Mouse (Mus musculus) MEL (cell line): ENCODE measurements around the gene Mthfd2l. TPM values are rescaled to one million over a fixed set of nuclear protein-coding genes. Genes with fewer than 3 reads are reported as not detected.

Experiments
- DNase-seq: peaks from one replicate; pipeline ENCODE4 v3.0.0; 2011; ENCODE audit warnings: low read depth, low spot score
- H3K27ac ChIP-seq: 2 replicates; pipeline ENCODE4 v1.5.1; 2012; ENCODE audit warnings: low read depth, mild to moderate bottlenecking, control low read depth, low read length, moderate library complexity; ENCODE audit not compliant: control insufficient read depth
- H3K27me3 ChIP-seq, 2 experiments: fragments of 150-350 bp in 1 of 2; sonication (generic) in 1 of 2; 2 replicates each; pipeline ENCODE4 v1.6.1; 2012; ENCODE audit warnings: low read length in 2 of 2, mild to moderate bottlenecking in 2 of 2, improper control_type of control experiment in 1 of 2, moderate library complexity in 1 of 2; ENCODE audit not compliant: insufficient read depth in 2 of 2, control insufficient read depth in 1 of 2
- H3K36me3 ChIP-seq, 2 experiments: 2 replicates each; pipeline ENCODE4 v1.6.1; 2012 to 2014; ENCODE audit warnings: low read length in 2 of 2, improper control_type of control experiment in 1 of 2, inconsistent platforms in 1 of 2, mild to moderate bottlenecking in 1 of 2; ENCODE audit not compliant: insufficient read depth in 2 of 2, control insufficient read depth in 1 of 2
- H3K4me1 ChIP-seq, 2 experiments: fragments of 150-350 bp in 1 of 2; sonication (generic) in 1 of 2; 2 replicates each; pipeline ENCODE4 v1.6.1; 2012; ENCODE audit warnings: low read length in 2 of 2, improper control_type of control experiment in 1 of 2, mild to moderate bottlenecking in 1 of 2; ENCODE audit not compliant: insufficient read depth in 2 of 2, control insufficient read depth in 1 of 2
- H3K4me3 ChIP-seq, 2 experiments: fragments of 150-350 bp in 1 of 2; sonication (generic) in 1 of 2; 2 replicates each; pipeline ENCODE4 v1.5.1; 2012; ENCODE audit warnings: low read depth in 2 of 2, low read length in 2 of 2, mild to moderate bottlenecking in 2 of 2, moderate library complexity in 2 of 2, control low read depth in 1 of 2, improper control_type of control experiment in 1 of 2; ENCODE audit not compliant: control insufficient read depth in 1 of 2, insufficient read depth in 1 of 2
- H3K79me2 ChIP-seq: 2 replicates; pipeline ENCODE4 v1.6.1; 2012; ENCODE audit warnings: mild to moderate bottlenecking, low read length, moderate library complexity; ENCODE audit not compliant: control insufficient read depth, poor library complexity, insufficient read depth
- H3K9ac ChIP-seq: 2 replicates; pipeline ENCODE4 v1.6.1; 2012; ENCODE audit warnings: low read depth, mild to moderate bottlenecking, control low read depth, low read length, moderate library complexity; ENCODE audit not compliant: control insufficient read depth, poor library complexity, severe bottlenecking
- H3K9me3 ChIP-seq: fragments of 150-350 bp; sonication (generic); replicated peaks from 2 replicates; pipeline ENCODE4 v1.6.1; 2012; ENCODE audit warnings: mild to moderate bottlenecking, low read length, improper control_type of control experiment, moderate library complexity; ENCODE audit not compliant: insufficient read depth
- BHLHE40 ChIP-seq: IDR thresholded peaks from 2 replicates; pipeline ENCODE4 v1.6.1; 2012; ENCODE audit warnings: low read depth, mild to moderate bottlenecking, inconsistent platforms, low read length, improper control_type of control experiment, borderline replicate concordance
- CHD1 ChIP-seq: IDR thresholded peaks from 2 replicates; pipeline ENCODE4 v1.6.1; 2012; ENCODE audit warnings: low read depth, mild to moderate bottlenecking, inconsistent platforms, low read length, improper control_type of control experiment
- CTCF ChIP-seq, 3 experiments: IDR thresholded peaks in 2 of 3; conservative IDR thresholded peaks in 1 of 3; 2 replicates each; pipeline ENCODE4 v1.5.1; 2011 to 2012; ENCODE audit warnings: low read length in 3 of 3, low read depth in 2 of 3, mild to moderate bottlenecking in 2 of 3, improper control_type of control experiment in 1 of 3, inconsistent platforms in 1 of 3, mixed read lengths in 1 of 3, moderate library complexity in 1 of 3; ENCODE audit not compliant: control insufficient read depth in 1 of 3, insufficient read depth in 1 of 3, poor library complexity in 1 of 3, severe bottlenecking in 1 of 3
- E2F4 ChIP-seq: IDR thresholded peaks from 2 replicates; pipeline ENCODE4 v1.6.1; 2011; ENCODE audit warnings: low read depth, low read length, improper control_type of control experiment, borderline replicate concordance
- ELF1 ChIP-seq: IDR thresholded peaks from 2 replicates; pipeline ENCODE4 v1.6.1; 2014; ENCODE audit warnings: low read depth, mild to moderate bottlenecking, inconsistent platforms, low read length, improper control_type of control experiment, moderate library complexity
- EP300 ChIP-seq, 2 experiments: IDR thresholded peaks; 2 replicates each; pipeline ENCODE4 v1.6.1; 2011; ENCODE audit warnings: improper control_type of control experiment in 2 of 2, low read length in 2 of 2, low read depth in 1 of 2, mild to moderate bottlenecking in 1 of 2
- ETS1 ChIP-seq: IDR thresholded peaks from 2 replicates; pipeline ENCODE4 v1.6.1; 2012; ENCODE audit warnings: low read depth, mild to moderate bottlenecking, inconsistent platforms, low read length, improper control_type of control experiment, moderate library complexity
- HCFC1 ChIP-seq: IDR thresholded peaks from 2 replicates; pipeline ENCODE4 v1.6.1; 2012; ENCODE audit warnings: low read depth, mild to moderate bottlenecking, inconsistent platforms, low read length, improper control_type of control experiment, moderate library complexity
- MAFK ChIP-seq: IDR thresholded peaks from 2 replicates; pipeline ENCODE4 v1.6.1; 2011; ENCODE audit warnings: low read depth, mild to moderate bottlenecking, low read length, improper control_type of control experiment, borderline replicate concordance
- MAX ChIP-seq: IDR thresholded peaks from 2 replicates; pipeline ENCODE4 v1.6.1; 2011; ENCODE audit warnings: low read length, improper control_type of control experiment
- MAZ ChIP-seq: IDR thresholded peaks from 2 replicates; pipeline ENCODE4 v1.6.1; 2012; ENCODE audit warnings: low read depth, mild to moderate bottlenecking, inconsistent platforms, low read length, improper control_type of control experiment
- MEF2A ChIP-seq: IDR thresholded peaks from 2 replicates; pipeline ENCODE4 v1.6.1; 2014; ENCODE audit warnings: low read depth, mild to moderate bottlenecking, inconsistent platforms, low read length, improper control_type of control experiment; ENCODE audit not compliant: poor library complexity, insufficient replicate concordance, severe bottlenecking; ENCODE audit errors: extremely low read depth
- MYB ChIP-seq: IDR thresholded peaks from 2 replicates; pipeline ENCODE4 v1.6.1; 2011; ENCODE audit warnings: mild to moderate bottlenecking, low read depth, low read length, improper control_type of control experiment
- MYC ChIP-seq: IDR thresholded peaks from 2 replicates; pipeline ENCODE4 v1.6.1; 2011; ENCODE audit warnings: low read depth, mild to moderate bottlenecking, low read length, improper control_type of control experiment, moderate library complexity
- NELFE ChIP-seq: IDR thresholded peaks from 2 replicates; pipeline ENCODE4 v1.6.1; 2011; ENCODE audit warnings: low read depth, low read length, improper control_type of control experiment
- POLR2AphosphoS2 ChIP-seq: IDR thresholded peaks from 2 replicates; pipeline ENCODE4 v1.6.1; 2011; ENCODE audit warnings: low read length, improper control_type of control experiment
- SMC3 ChIP-seq: IDR thresholded peaks from 2 replicates; pipeline ENCODE4 v1.6.1; 2011; ENCODE audit warnings: low read depth, low read length, improper control_type of control experiment
- TCF12 ChIP-seq: IDR thresholded peaks from 2 replicates; pipeline ENCODE4 v1.6.1; 2014; ENCODE audit warnings: low read depth, mild to moderate bottlenecking, inconsistent platforms, low read length, improper control_type of control experiment, moderate library complexity
- USF1 ChIP-seq: IDR thresholded peaks from 2 replicates; pipeline ENCODE4 v1.6.1; 2014; ENCODE audit warnings: low read depth, mild to moderate bottlenecking, inconsistent platforms, low read length, improper control_type of control experiment, moderate library complexity
- ZKSCAN1 ChIP-seq: IDR thresholded peaks from 2 replicates; pipeline ENCODE4 v1.6.1; 2012; ENCODE audit warnings: low read depth, mild to moderate bottlenecking, inconsistent platforms, low read length, improper control_type of control experiment, moderate library complexity
- ZMIZ1 ChIP-seq: IDR thresholded peaks from 2 replicates; pipeline ENCODE4 v1.6.1; 2012; ENCODE audit warnings: low read depth, mild to moderate bottlenecking, inconsistent platforms, low read length, improper control_type of control experiment, moderate library complexity
- ZNF384 ChIP-seq: IDR thresholded peaks from 2 replicates; pipeline ENCODE4 v1.6.1; 2012; ENCODE audit warnings: low read depth, mild to moderate bottlenecking, inconsistent platforms, low read length, improper control_type of control experiment
- polyA plus RNA-seq, 2 experiments: library from polyadenylated mRNA; stranded (reverse) in 1 of 2; unstranded in 1 of 2; fragments of >175 nt in 1 of 2; fragments of >200 nt in 1 of 2; gene quantifications; 2 replicates each; pipeline versions ENCODE4 v1.2.1 to v1.2.4; 2012; ENCODE audit warnings: low replicate concordance in 2 of 2, low read depth in 1 of 2; ENCODE audit not compliant: insufficient read length in 2 of 2, insufficient read depth in 1 of 2, missing spikeins in 1 of 2
- total RNA-seq: library from RNA; depleted of rRNA; stranded (reverse); fragments of 300-350 nt; gene quantifications from 2 replicates; pipeline ENCODE4 v1.2.3, GENCODE M21; 2012

The Mthfd2l gene
- total and polyA plus RNA-seq, 3 experiments: not detected

DNA sequence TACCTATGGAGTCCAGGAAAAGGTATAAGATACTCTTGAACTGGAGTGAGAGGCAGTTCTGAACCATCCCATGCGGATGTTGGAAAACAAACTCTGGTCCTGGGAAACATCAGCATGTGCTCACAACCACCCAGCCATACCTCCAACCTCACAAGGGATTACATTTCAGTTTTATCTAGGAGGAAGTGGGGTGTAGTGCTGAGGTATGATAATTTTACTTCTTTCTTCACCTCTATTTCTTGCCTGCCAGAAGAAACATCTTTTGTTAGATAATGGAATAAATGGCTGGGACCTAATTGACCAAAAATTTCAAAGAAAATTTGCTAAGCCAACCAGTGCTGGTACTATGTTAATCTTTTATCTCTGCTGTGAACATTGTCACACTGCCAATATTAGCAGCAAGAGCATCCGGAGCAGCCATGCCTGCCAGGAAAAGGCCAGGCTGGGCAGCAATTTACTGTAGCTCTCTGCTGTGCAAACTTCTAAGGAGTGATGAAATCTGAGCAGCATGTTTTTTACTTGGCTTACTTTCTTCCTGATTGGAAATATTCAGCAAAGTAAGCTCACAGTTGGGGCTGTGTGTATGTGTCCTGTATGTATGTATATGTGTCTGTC, 46.2 kb upstream of the Mthfd2l start (continued):
- TF ChIP-seq ZKSCAN1: no peak
- TF ChIP-seq ZMIZ1: no peak
- TF ChIP-seq ELF1: no peak

DNA sequence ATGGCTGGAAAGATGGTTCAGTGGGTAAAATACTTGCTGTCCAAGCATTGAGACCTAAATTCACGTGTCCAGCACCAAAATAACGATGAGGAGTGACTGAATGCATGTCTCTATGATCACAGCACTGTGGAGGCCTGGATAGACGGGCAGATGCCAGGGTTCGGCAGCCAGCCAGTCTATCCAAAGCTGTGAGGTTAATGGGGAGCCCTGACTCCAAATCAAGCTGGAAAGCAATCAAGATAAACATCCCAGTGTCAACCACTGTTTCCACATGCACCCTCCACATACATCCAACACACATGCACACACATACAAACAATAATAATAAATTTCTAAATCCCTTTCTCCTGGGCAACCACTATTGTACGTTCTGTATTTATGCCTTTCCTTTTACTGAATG, 42.3 kb upstream of the Mthfd2l start:
- no peaks in the 10 kb centered on the region for H3K79me2 ChIP-seq
- no peak for TF ChIP-seq MYB
- no peak for TF ChIP-seq HCFC1
- TF ChIP-seq MAX: no peak
- no peak for TF ChIP-seq CHD1
- TF ChIP-seq, all 39 proteins: peak for 0
- Histone ChIP-seq H3K27me3 (peaks cover 7 to 16% of the 10 kb centered on the region in 2 experiments), H3K9ac (no peak overlapping the region), H3K27ac (no peak overlapping the region), H3K4me3 (no peak overlapping the region), H3K9me3 (no peaks in the 10 kb centered on the region), H3K36me3 (peaks cover 0 to 14% of the 10 kb centered on the region in 2 experiments; a peak in 2 of 4 replicates), H3K4me1 (peaks cover 11% of the 10 kb centered on the region in 2 experiments)
- DNase-seq: no peak

DNA sequence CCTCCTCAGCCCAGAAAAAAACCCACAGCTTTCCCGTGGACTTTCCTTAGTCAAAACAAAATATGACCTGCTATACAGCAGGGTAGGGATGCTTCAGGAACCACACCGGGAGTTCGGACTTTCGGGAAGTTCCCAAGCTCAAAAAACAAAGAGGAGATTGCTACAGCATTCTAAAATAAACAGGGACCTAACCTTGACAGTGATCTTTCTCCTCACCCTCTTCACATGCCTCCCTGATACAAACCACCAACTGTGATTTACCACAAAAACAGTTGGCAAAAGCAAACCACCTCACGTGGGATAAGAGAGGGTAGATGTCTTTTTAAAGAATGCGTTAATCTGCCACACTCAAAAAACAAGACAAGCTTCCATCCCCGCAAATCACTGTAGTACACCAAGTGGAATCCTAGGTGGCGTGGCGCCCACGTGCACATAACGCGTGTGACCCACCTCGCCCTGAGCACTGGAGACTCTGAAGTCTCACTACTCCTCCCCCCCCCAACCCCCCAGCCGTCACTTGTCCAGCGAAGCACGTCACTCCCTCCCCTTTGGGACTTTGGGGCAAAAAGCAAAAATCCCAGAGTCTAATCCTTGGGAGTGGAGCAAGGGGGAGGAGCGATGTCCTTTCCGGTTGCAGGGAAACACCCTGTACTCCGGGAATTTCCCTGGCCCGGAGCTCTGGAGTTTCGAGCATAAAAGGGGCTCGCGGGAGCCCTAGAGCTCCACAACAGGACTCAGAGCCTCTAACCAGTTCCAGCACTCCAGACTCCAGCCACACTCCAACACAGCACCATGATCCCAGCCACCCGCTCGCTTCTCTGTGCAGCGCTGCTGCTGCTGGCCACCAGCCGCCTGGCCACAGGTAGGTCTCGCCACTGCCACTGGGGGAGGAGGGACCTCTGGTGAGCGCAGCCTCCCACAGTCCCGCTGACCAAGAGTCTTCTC, 40.1 kb upstream of the Mthfd2l start, which contains the start of gene Cxcl1:
TSS of gene Cxcl1 (plus strand) at position 723 of the 945 bp plus-strand sequence.
- TF ChIP-seq BHLHE40 (no peak), MEF2A (no peak), NELFE (no peak), ETS1 (no peak), SMC3 (no peak), MYC (no peak), CTCF (IDR thresholded peaks at IDR 0.05 in 2 of 3, conservative IDR thresholded peaks at IDR 0.05 in 1 of 3; ENCODE audit: control insufficient read depth in 1 of 3, insufficient read depth in 1 of 3, low read depth in 2 of 3, low read length in 3 of 3, poor library complexity in 1 of 3, severe bottlenecking in 1 of 3) (no peak), EP300 (IDR thresholded peaks at IDR 0.05; ENCODE audit: low read depth in 1 of 2, low read length in 2 of 2) (no peak), HCFC1 (no peak), USF1 (no peak), E2F4 (no peak), POLR2AphosphoS2 (no peak), TCF12 (no peak), ZNF384 (no peak), MAZ (no peak), MAFK (no peak)
- Histone ChIP-seq H3K79me2 (no peaks in the 10 kb centered on the region), H3K27ac (no peak within 1 kb of the TSS), H3K9ac (no peak within 1 kb of the TSS), H3K36me3 (peaks cover 0 to 1% of the 10 kb centered on the region in 2 experiments; a peak in 2 of 4 replicates), H3K9me3 (no peaks in the 10 kb centered on the region), H3K4me1 (peaks cover 0 to under 1% of the 10 kb centered on the region in 2 experiments; a peak in 2 of 4 replicates), H3K4me3 (no peak within 1 kb of the TSS), H3K27me3 (peaks cover 7 to 16% of the 10 kb centered on the region in 2 experiments)
- no peak for DNase-seq
